Mouse (Mus musculus) kidney, adult 18-20 months (tissue): ENCODE measurements around the gene Wdpcp.
"Not testable (repeated sequence)": the region's sequence is repeated elsewhere in the genome, so short reads cannot be mapped to it uniquely, and the experiment has no call there.

ENCODE experiments used
- DNase-seq: peaks from one replicate; pipeline ENCODE4 v3.0.0; 2021

Wdpcp gene

DNA sequence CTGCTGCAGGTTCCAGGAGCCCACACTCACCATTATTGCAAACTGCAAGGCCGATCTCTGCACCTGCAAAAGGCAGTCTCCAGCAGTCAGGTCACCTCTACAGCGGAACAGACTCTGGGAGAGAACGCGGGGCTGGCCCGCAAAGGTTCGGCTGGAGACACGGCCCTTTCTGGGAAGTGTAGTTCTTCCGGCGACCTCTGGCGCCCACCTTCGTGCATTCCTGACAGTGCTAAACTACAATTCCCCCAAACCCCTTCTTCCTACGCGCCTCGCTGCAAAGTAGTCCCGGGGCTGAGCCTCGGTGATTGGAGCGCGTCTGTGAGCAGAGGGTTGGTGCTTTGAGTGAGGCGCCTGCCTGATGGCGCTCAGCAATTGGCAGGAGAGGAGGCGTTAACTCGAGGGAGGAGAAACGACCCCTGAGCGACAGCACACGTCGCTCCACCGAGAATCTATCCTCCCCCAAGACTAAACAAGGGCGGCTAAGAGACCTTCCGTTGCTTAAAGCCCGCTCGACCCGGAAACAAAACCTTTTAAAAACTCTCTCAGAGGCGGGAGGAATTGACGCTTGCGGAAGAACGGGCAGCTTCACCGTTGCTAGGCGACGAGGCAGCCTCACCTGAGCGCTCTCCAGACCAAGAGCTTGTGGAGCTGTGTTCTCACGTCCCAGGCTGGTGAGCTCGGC is at the start of gene Wdpcp, which contains the start of gene Mdh1:
Gene Wdpcp (plus strand): TSS at position 536 of the 682 bp plus-strand sequence.
Gene Mdh1 (minus strand): TSS at position 668 of the 682 bp plus-strand sequence.
- DNase-seq: peak; percentile 94

DNA sequence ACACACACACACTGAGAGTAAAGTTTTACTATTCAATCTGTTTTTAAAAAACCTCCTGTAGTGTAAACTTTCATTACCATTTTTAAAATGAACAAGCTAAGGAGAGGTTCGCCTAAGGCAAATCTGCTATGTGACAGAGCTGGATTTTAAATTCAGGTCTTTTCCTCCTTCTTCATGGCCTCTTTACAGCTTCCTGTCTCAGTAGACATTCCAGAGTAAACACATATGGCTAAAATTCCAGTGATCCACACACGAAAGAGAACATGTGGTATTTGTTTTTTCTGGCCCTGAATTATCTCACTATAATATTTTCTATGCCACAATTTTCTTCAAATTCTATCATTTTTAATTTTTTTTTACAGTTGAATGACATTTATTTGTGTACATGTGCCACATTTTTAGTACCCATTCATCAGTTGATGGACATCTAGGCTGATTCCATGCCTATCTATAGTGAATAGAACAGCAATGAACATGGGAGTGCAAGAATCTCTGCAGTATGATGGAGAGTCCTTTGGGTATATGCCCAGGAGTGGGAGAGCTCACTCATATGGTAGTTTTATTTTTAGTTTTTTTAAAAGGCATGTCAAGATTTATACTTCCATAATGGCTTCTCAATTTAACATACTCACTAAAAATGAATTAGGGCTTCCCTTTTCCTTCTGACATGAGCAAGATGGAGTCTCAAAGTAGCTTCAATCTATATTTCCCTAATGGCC is 43.2 kb upstream of the Wdpcp start:
- DNase-seq: no peak

GRCm38 (mm10) chr11:21530856-21531255 is 41.2 kb upstream of the Wdpcp start:
- not testable (repeated sequence) for DNase-seq

DNA sequence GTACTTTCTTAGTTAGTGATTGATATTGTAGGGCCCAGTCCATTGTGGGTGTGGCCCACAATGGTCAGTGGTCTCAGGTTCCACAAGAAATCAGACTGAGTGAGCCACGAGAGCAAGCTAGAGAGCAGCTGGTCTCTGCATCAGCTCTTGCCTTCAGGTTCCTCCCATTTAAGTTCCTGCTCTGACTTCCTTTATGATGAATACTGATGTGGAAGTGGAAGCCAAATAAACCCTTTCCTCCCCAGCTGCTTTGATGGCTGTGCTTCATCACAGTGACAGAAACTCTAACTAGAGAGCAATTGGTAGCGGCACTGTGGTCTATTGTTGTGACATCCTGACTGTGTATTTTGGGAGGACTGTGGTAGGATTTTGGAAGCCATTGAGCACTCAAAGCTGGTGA is 32.0 kb upstream of the Wdpcp start:
- no peak for DNase-seq

- no peak for DNase-seq
Measured at GRCm38 (mm10) chr11:21540622-21541021, 31.4 kb upstream of the Wdpcp start.

DNA sequence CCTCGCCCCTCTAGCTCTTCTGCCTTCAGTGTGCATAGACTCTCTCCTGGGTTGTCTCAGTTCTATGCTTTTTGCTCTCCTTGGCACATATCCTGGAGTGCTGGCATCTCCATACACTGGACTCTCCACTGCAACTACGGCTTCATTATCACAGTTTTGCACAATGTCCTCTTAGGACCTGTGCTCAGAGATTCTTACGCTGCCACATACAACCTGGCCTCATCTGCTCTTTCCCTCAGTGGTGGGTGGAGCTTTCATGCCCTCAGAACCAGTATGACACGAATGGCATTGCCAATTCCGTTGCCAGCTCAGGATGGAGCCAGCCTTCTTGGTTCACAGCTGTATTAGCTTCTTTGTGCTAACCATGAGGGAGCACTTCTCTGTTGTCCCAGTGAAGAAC is 29.3 kb upstream of the Wdpcp start:
- no peak for DNase-seq

DNA sequence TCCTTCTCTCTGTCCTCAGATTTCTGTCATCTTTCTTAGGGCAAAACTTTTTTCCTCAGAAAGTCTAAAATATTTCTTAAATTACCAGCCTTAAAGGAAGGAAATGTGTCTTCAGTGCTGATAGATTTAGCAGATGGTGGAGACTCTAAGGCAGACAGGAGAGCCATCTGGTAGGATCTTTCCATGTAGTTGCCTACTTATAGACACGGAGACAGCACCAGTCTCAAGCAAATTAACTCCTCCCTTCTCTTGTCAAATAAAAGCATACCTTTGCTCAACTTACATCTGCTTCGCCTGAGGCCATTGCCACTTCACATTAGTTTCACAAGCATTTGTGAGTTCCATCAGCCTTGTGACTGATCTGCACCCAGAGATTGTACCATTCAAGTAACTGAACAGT is 27.0 kb upstream of the Wdpcp start:
- no peak for DNase-seq

- DNase-seq: no peak
Measured at GRCm38 (mm10) chr11:21545951-21546350, 26.1 kb upstream of the Wdpcp start.

- no peak for DNase-seq
Measured at GRCm38 (mm10) chr11:21546671-21547070, 25.4 kb upstream of the Wdpcp start.

GRCm38 (mm10) chr11:21547518-21547917 is 24.5 kb upstream of the Wdpcp start:
- DNase-seq: no peak

GRCm38 (mm10) chr11:21549052-21549451 is 23.0 kb upstream of the Wdpcp start:
- DNase-seq: no peak

DNA sequence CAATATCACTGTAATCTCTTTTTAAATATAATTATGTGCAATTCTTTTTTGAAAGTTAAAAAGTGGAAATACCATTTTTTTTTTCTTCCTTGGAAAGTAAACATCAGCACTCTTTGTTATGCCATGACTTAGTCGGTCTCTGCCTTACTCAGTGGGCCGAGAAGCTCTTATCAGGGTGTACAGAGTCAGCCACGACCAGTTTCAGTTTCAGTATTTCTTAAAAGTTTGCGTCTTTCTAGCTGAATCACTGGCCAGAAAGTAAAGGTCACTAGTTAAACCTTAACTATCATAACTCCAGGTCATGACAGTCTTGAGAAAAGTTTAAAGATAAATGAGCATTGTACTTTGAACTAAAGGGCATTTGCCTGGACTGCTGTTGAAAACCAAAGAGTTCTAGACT is 22.3 kb upstream of the Wdpcp start:
- no peak for DNase-seq

- no peak for DNase-seq
Measured at GRCm38 (mm10) chr11:21550222-21551173, 21.5 kb upstream of the Wdpcp start.

GRCm38 (mm10) chr11:21552049-21552448 is 20.0 kb upstream of the Wdpcp start:
- no peak for DNase-seq

- DNase-seq: no peak
Measured at GRCm38 (mm10) chr11:21559727-21560126, 12.3 kb upstream of the Wdpcp start.

DNA sequence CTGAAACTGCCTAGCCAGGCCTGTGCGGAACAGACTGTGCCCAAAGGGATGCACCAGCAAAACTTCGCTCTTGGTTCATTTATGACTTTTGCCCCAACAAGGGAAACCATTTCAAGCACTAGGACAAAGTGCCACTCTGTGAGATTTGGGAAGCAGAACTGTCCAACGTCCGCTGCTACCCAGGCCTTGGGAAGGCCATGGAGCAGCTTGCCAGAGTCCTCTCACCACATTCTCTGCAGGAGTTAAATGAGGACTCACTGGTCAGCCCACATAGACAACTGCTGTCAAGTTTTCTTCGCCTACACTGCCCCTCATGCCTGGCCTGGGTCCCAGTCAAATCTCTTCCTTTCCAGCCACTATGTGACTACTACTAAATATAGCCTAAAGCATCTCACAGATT is 10.7 kb upstream of the Wdpcp start:
- peak; percentile 43 for DNase-seq

DNA sequence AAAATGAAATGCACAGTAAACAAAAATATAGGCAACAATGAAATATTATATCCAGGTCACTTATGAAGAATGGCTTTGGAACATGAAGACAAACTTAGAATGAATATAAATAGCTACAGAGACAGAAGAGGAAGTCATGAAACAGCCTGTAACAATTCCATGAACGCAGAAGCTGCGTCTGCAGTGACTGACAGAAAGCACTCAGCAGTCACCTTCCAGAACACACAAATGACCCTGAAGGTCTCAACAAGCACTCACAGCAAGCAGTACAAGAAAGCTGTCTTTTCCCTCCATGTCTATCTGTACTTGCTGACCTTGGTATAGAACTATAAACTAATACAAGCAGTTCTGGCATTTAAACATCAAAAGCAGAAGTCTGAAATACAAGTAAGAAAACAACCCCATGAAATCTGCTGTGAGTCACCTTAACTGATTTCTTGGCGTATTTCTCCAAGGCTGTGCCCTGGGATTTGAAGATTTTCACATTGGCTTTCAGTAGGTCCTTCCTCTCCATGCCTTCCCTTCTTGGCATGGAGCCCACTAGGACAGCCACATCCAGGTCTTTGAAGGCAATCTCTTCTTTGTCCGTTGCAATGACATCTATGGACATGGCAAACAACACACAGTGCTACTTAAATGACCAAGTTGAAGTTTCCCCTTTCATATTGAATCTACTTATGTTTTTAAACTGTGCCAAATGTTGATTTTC is 8.3 kb upstream of the Wdpcp start:
- no peak for DNase-seq

DNA sequence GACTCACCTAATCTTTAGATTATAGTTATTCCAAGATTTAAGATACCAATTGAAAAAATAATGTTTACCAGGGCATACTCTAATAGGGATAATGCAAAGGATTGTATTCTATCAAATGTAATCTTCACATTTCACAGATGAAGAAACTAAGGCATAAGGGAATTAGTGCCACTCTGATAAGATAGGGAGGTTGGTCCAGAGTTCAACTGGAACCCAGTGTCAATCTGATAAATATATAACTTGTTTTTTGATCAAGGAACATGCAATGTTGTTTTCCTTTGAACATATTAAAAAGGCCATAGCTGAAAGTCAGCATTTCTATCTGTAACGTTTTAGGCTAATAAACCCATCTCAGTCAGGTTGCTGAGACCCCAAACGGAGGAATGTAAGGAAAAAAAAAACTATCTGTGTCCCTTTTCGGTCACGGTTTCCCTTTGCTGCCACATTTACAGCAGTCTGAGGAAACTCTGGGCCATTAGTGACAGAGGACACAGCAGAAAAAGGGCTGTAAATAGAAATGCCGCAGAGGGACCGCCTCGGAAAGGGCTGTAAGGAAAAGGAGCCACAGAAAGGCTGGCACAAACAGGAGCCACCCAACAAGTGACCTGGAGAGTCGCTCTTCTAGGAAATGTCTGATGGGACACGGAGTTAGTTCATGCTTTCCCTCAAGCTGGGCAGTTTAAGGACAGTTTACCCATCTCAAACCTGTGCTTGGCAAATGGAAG is 7.2 kb upstream of the Wdpcp start:
- DNase-seq: no peak

DNA sequence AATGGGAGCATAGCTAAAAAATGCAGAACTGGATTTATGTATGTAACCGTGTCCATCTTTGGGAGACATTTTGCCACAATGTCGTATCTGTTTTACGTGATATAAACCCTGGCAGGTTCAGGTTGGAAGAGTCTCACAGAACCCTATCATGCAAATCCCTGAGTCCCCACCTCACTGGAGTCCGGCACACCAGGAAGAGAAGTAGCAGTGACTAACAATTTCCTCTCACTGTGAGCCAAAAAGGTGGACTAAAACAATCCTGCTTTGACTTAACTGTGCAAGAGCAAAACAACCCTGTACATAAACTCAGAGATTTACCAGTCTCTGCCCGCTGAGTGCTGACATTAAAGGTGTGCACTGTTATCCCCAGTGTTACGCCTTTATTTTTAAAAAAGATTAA is 5.1 kb upstream of the Wdpcp start:
- no peak for DNase-seq

DNA sequence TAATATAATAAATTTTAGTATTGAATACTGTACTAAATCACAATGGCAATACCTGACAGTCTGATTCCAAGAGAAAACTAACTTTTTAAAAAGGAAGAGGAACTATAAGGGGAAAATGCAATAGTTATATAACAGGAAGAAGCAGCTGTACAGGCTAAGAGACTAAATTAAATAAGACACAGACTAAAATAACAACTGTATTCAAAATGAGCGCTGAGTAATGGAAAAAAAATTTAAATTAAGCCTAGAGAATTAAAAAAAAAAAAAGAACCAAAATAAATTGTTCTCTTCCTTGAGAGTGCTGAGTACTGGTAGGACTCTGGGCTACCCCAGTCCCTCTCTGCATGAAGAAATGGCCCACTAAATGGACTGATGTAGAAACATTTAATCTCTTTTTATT is 4.3 kb upstream of the Wdpcp start:
- no peak for DNase-seq

- no peak for DNase-seq
Measured at GRCm38 (mm10) chr11:21569002-21569401, 3.0 kb upstream of the Wdpcp start.
